Mouse (Mus musculus) hindbrain, embryonic 13.5 days (tissue): ENCODE measurements at regions not wholly inside any gene's neighbourhood (a gene's known extent, or its start where the extent isn't known, plus 50 kb on each side); places are given as distances from the start of the nearest gene placed in this dataset.

Experiments used
- ATAC-seq: fragments of 200-750 bp; cut with Nextera tagmentation; 2 replicates; pipeline ENCODE4 v1.8.0; 2017; ENCODE audit warnings: moderate TSS enrichment; ENCODE audit not compliant: low FRiP score
- H3K27ac ChIP-seq: fragments of 300-500 bp; sonication (generic); 2 replicates; pipeline ENCODE4 v1.5.1; 2015; ENCODE audit warnings: inconsistent platforms, mild to moderate bottlenecking, moderate library complexity
- H3K27me3 ChIP-seq: fragments of 300-500 bp; sonication (generic); 2 replicates; pipeline ENCODE4 v1.6.1; 2015; ENCODE audit warnings: mild to moderate bottlenecking, inconsistent platforms
- H3K36me3 ChIP-seq: fragments of 300-500 bp; sonication (generic); 2 replicates; pipeline ENCODE4 v1.6.1; 2015; ENCODE audit warnings: mild to moderate bottlenecking, inconsistent platforms
- H3K4me1 ChIP-seq: fragments of 300-500 bp; sonication (generic); replicated peaks from 2 replicates; pipeline ENCODE4 v1.6.1; 2015; ENCODE audit warnings: inconsistent platforms
- H3K4me2 ChIP-seq: fragments of 300-500 bp; sonication (generic); 2 replicates; pipeline ENCODE4 v1.6.1; 2015; ENCODE audit warnings: inconsistent platforms, mild to moderate bottlenecking, moderate library complexity
- H3K4me3 ChIP-seq: fragments of 300-500 bp; sonication (generic); 2 replicates; pipeline ENCODE4 v1.5.1; 2015; ENCODE audit warnings: mild to moderate bottlenecking, inconsistent platforms
- H3K9ac ChIP-seq: fragments of 300-500 bp; sonication (generic); 2 replicates; pipeline ENCODE4 v1.6.1; 2015; ENCODE audit warnings: mild to moderate bottlenecking, inconsistent platforms
- H3K9me3 ChIP-seq: fragments of 300-500 bp; sonication (generic); 2 replicates; pipeline ENCODE4 v1.6.1; 2016; ENCODE audit warnings: inconsistent platforms
- WGBS: fragments of 180-500 bp; shearing (Covaris S2); methylation state at CpG from one replicate; pipeline ENCODE4 v1.1.7; 2015; 5-methylcytosine and 5-hydroxymethylcytosine counted together

DNA sequence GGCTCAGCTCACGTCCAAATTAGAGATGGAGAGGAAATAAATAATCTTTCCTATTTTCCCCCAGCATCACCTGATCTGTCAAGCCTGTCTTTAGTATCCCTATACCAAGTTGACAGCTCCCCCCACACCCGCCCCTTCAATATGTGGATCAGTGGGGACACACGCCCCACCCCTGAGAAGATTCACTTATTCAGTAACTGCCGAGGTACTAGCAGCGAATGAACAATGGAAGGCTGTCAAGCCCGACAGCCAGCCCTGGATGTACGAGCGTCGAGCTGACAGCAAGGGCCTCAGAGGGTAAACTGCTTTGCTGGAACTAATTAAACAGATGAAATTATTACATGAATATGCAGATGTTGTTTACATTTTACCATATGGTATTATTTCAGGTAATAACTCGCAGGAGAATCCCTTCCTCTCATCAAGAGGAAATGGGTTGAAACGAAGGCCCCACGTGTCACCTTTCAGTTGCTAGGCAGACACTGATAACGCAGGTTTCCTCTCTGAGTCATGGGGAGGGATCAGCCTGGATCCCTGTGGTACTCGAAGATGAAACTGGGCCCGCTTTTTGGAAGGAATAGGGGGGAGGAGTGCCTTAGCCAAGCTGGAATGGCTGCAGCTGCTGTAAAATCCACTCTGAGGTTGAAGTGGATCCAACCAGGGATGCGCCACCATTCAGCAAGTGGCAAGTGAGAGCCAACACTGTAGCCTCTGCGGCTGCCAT is 319.7 kb downstream of the Nr2f2 start:
- ATAC-seq: peak; percentile 88
- H3K36me3 ChIP-seq: no peaks in the 10 kb centered on the region
- H3K4me1 ChIP-seq: 0 out of 2 replicates have a peak, but pooled peaks cover 10% of the 10 kb centered on the region
- H3K27ac ChIP-seq: peak overlapping the region; percentile 35; the same call in 1 of the 2 replicates
- H3K4me2 ChIP-seq: no peak overlapping the region
- WGBS: 35% methylated on average over 17 of the region's 17 CpGs
- no peak overlapping the region for H3K9ac ChIP-seq
- no peaks in the 10 kb centered on the region for H3K27me3 ChIP-seq
- no peak overlapping the region for H3K4me3 ChIP-seq
- no peaks in the 10 kb centered on the region for H3K9me3 ChIP-seq

GRCm38 (mm10) chr7:70037011-70037410 is 329.5 kb downstream of the Nr2f2 start:
- WGBS: 85% methylated on average over 1 of the region's 1 CpGs
- H3K27me3 ChIP-seq: no peaks in the 10 kb centered on the region
- no peak overlapping the region for H3K9ac ChIP-seq
- H3K36me3 ChIP-seq: no peaks in the 10 kb centered on the region
- no peak overlapping the region for H3K4me2 ChIP-seq
- no peaks in the 10 kb centered on the region for H3K4me1 ChIP-seq
- ATAC-seq: no peak
- H3K4me3 ChIP-seq: no peak overlapping the region
- H3K9me3 ChIP-seq: no peaks in the 10 kb centered on the region
- no peak overlapping the region for H3K27ac ChIP-seq

DNA sequence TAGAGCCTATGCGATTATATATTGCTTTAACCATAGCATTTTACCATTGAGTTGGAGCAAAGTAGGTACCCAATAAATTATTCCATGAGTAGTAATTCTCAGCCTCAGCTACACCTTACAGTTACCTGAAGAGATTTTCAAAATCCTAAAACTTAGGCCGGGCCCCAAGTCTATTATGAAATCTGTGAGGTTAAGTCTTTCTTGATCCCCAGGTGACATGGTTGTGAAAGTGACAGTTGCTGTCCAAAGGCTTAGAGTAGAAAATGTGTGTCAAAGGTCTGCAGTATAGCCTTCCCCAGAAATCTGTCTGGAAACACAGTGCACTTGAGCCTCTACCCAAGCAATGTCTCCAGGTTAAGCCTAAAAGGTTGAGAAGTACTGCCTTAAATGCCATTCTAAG is 333.7 kb downstream of the Nr2f2 start:
- no peak for ATAC-seq

DNA sequence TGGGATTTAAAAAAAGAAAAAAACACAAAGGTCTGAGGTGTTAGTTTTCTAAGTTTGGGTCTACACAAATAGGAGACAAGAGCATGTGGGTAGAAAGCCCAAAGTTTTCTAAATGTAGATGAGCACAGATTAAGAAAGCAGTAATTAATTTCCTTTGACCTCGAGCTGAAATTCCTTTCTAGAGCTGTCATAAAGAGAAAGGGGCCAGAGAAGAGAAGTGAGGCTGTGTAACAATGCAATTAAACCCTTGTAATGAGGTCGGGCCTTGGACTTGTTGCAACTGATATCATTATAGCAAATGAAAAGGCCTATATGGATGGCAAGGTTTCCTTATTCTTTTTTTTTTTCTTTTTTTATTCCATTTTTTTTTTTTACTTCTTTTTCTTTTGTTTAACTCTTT is 337.2 kb downstream of the Nr2f2 start:
- Histone ChIP-seq H3K4me1 (no peaks in the 10 kb centered on the region), H3K9me3 (no peaks in the 10 kb centered on the region), H3K27me3 (no peaks in the 10 kb centered on the region), H3K4me3 (no peak overlapping the region), H3K9ac (no peak overlapping the region), H3K4me2 (no peak overlapping the region), H3K27ac (no peak overlapping the region), H3K36me3 (no peaks in the 10 kb centered on the region)
- whole genome bisulfite sequencing: 74% methylated on average over 2 of the region's 2 CpGs
- ATAC-seq: no peak

More for the DNA sequence above, 333.7 kb downstream of the Nr2f2 start:
- 99% methylated on average over 2 of the region's 2 CpGs for WGBS
- Histone ChIP-seq H3K4me2 (no peak overlapping the region), H3K9ac (no peak overlapping the region), H3K27ac (no peak overlapping the region), H3K4me1 (no peaks in the 10 kb centered on the region), H3K27me3 (no peaks in the 10 kb centered on the region), H3K9me3 (no peaks in the 10 kb centered on the region), H3K4me3 (no peak overlapping the region), H3K36me3 (no peaks in the 10 kb centered on the region)

- H3K4me1 ChIP-seq: no peaks in the 10 kb centered on the region
- ATAC-seq: no peak
- H3K9ac ChIP-seq: no peak overlapping the region
- H3K27ac ChIP-seq: no peak overlapping the region
- H3K36me3 ChIP-seq: no peaks in the 10 kb centered on the region
- H3K4me3 ChIP-seq: no peak overlapping the region
- no peaks in the 10 kb centered on the region for H3K9me3 ChIP-seq
- no peaks in the 10 kb centered on the region for H3K27me3 ChIP-seq
- H3K4me2 ChIP-seq: no peak overlapping the region
These were observed 341.0 kb downstream of the Nr2f2 start for GRCm38 (mm10) chr7:70025527-70025926.

DNA sequence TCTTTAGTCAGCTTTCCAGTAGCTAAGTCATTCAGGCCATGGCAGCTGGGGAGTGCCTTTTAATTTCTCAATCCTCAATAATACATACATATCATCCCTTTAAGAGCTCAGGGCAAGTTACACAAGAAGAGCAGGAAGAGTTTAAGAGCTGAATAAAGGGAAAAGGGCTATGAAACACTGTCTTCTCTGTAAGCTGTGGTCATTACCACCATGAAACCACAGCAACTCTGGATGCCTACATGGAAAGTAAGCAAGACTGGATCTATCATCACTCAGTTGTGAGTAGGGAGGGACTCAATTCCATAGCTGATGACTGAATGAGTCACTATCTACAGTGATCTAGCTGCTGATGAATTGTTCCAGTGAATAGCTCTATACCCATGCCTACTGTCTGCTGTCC is 349.9 kb downstream of the Nr2f2 start:
- no peak overlapping the region for H3K9ac ChIP-seq
- no peak overlapping the region for H3K4me3 ChIP-seq
- no peaks in the 10 kb centered on the region for H3K36me3 ChIP-seq
- no peak overlapping the region for H3K27ac ChIP-seq
- no peaks in the 10 kb centered on the region for H3K4me1 ChIP-seq
- no peaks in the 10 kb centered on the region for H3K27me3 ChIP-seq
- no peak for ATAC-seq
- H3K9me3 ChIP-seq: no peaks in the 10 kb centered on the region
- no peak overlapping the region for H3K4me2 ChIP-seq

- Histone ChIP-seq H3K9me3 (no peaks in the 10 kb centered on the region), H3K4me2 (no peak overlapping the region), H3K27ac (no peak overlapping the region), H3K4me3 (no peak overlapping the region), H3K9ac (no peak overlapping the region), H3K27me3 (peaks cover 38% of the 10 kb centered on the region), H3K36me3 (no peaks in the 10 kb centered on the region), H3K4me1 (no peaks in the 10 kb centered on the region)
- ATAC-seq: no peak
- 27% methylated on average over 8 of the region's 8 CpGs for WGBS
These were observed 363.1 kb downstream of the Nr2f2 start for GRCm38 (mm10) chr7:70003200-70003986.

DNA sequence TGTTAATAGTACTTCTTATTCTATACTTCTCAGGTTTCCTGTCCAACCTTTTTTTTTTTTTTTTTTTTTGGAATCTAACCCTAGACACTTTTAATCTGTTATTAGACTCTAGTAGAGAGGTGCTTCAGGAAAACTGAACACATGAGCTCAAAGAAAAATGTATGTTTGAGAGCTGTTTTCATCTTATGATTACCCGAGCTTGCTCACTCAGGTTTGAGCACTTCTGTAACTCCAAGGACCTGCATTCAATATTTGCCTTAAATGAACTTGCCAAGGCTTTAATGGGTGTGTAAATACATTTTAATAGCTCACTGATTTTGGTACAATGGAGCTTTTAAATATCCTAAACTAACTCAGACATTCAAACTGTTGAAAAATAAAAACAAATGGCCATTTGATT is 367.8 kb downstream of the Nr2f2 start:
- H3K27ac ChIP-seq: no peak overlapping the region
- 80% methylated on average over 1 of the region's 1 CpGs for WGBS
- H3K4me2 ChIP-seq: no peak overlapping the region
- H3K9ac ChIP-seq: no peak overlapping the region
- no peak overlapping the region for H3K4me3 ChIP-seq
- ATAC-seq: no peak
- peaks cover 65% of the 10 kb centered on the region for H3K27me3 ChIP-seq
- no peaks in the 10 kb centered on the region for H3K36me3 ChIP-seq
- H3K9me3 ChIP-seq: no peaks in the 10 kb centered on the region
- H3K4me1 ChIP-seq: no peaks in the 10 kb centered on the region

- H3K4me2 ChIP-seq: no peak overlapping the region
- H3K27me3 ChIP-seq: peaks cover 72% of the 10 kb centered on the region
- H3K36me3 ChIP-seq: no peaks in the 10 kb centered on the region
- 77% methylated on average over 6 of the region's 6 CpGs for WGBS
- ATAC-seq: no peak
- no peak overlapping the region for H3K4me3 ChIP-seq
- H3K9me3 ChIP-seq: no peaks in the 10 kb centered on the region
- peaks cover 13% of the 10 kb centered on the region for H3K4me1 ChIP-seq
- H3K27ac ChIP-seq: no peak overlapping the region
- H3K9ac ChIP-seq: no peak overlapping the region
These were observed 371.8 kb downstream of the Nr2f2 start for GRCm38 (mm10) chr7:69994540-69995303.

- Histone ChIP-seq H3K36me3 (no peaks in the 10 kb centered on the region), H3K4me1 (peaks cover 16% of the 10 kb centered on the region), H3K4me2 (peak overlapping the region; percentile 50), H3K4me3 (peak overlapping the region; percentile 18), H3K9ac (peak overlapping the region; percentile 60), H3K9me3 (no peaks in the 10 kb centered on the region), H3K27ac (peak overlapping the region; percentile 61), H3K27me3 (peaks cover 67% of the 10 kb centered on the region)
- WGBS: 4% methylated on average over 21 of the region's 21 CpGs
- peak; percentile 69; the same call in 1 of the 2 replicates for ATAC-seq
These were observed 373.9 kb downstream of the Nr2f2 start for GRCm38 (mm10) chr7:69992383-69993327.

DNA sequence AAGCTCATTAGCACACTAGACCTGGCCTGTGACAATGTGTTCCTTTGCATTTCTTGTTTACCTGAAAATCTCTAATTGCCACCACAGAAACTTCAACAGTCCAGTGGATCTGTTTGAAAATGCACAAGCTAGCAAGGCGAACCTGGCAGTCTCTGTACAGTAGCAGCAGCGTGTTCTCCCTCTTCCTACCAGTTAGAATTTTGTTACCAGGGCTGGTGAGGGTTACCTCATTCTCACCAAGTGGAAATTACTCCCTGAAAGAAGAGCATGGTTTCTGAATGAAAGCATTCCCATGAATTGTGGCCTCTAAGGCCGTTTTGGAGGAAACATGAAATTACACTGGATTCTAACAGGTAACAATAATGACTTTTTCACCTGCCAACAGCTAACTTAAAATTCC is 374.6 kb downstream of the Nr2f2 start:
- H3K9me3 ChIP-seq: no peaks in the 10 kb centered on the region
- peaks cover 67% of the 10 kb centered on the region for H3K27me3 ChIP-seq
- H3K4me2 ChIP-seq: peak overlapping the region; percentile 50
- WGBS: 12% methylated on average over 3 of the region's 3 CpGs
- no peaks in the 10 kb centered on the region for H3K36me3 ChIP-seq
- H3K4me3 ChIP-seq: peak overlapping the region; percentile 18; the same call in 1 of the 2 replicates
- no peak for ATAC-seq
- H3K4me1 ChIP-seq: peaks cover 16% of the 10 kb centered on the region
- H3K27ac ChIP-seq: peak overlapping the region; percentile 61
- H3K9ac ChIP-seq: peak overlapping the region; percentile 60
